Mouse (Mus musculus) liver, postnatal 0 days (tissue): ENCODE measurements around the gene Nmt1.

Experiments used
- CTCF ChIP-seq: sonication (generic); IDR thresholded peaks from 2 replicates; pipeline ENCODE4 v1.5.1; 2016; ENCODE audit warnings: antibody characterized with exemption, low read depth
- EP300 ChIP-seq: IDR thresholded peaks from 2 replicates; pipeline ENCODE4 v1.6.1; 2016; ENCODE audit warnings: antibody characterized with exemption, low read depth, mild to moderate bottlenecking

DNA sequence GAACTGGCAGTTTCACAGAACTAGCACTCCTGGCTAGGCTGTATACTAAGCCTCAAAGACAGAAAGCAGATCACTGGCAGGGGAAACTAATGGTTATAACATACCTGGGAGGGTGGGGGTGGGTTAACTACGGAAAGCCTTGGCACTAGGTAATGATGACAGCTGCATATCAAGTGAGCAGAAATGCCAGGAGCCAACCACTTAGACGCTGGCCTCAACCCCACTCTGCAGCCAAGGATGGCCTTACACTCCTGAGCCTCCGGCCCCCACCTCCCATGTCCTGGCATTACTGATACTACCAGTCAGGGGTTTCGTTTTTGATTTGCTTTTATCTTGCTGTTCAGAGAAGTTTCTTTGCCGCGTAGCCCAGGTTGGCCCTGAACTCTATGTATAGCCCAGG, 67.8 kb downstream of the Nmt1 start:
- TF ChIP-seq EP300, result no peak
- TF ChIP-seq CTCF, result no peak
